Comparison of ENCODE assay signal across 8 mouse cellular contexts in the genomic region with DNA sequence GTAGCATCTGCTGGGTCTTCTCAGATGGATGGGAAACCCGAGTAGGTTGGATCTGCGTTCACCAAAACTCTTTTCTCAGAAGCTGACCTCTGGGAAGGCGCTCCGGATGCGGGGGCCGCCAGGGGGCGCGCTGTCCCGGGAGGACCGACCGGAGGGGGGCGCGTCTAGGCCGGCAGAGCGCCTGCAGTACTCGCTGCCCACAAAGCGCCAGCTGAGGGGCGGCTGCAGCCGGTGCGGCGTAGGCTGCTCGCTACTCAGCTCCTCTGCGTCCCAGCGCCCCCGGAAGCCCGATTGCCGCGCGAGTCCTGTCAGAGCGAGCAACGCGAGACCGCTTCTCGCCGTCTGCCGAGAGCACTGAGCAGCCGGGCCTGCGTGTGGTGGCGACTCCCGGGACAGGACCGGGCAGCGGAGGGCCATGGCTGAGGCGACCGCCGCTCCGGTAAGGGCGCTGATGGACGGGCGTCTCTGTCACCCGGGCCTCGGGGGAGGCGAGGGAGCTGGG. TPM values are rescaled to one million over a fixed set of nuclear protein-coding genes. Genes with fewer than 3 reads are reported as not detected.
DNase-seq lines count a peak whose midpoint lies in the region; ATAC-seq and TF ChIP-seq lines count a peak whose summit lies in the region.

Gene Zfp398 (plus strand): TSS at position 180 of the 502 bp plus-strand sequence.

- H3K9me3 ChIP-seq in embryonic facial prominence, embryonic 13.5 days = no peaks in the 10 kb centered on the region
- H3K9me3 ChIP-seq in limb, embryonic 12.5 days = no peaks in the 10 kb centered on the region
- H3K9me3 ChIP-seq in midbrain, embryonic 14.5 days (ENCODE audit: control insufficient read depth, low read length) = no peaks in the 10 kb centered on the region

- H3K4me1 ChIP-seq in embryonic facial prominence, embryonic 13.5 days = peaks cover 12% of the 10 kb centered on the region
- H3K4me1 ChIP-seq in heart, adult 2 months (ENCODE audit: control insufficient read depth, insufficient read depth, low read length) = peaks cover 4% of the 10 kb centered on the region
- peaks cover 7% of the 10 kb centered on the region; the same call in 1 of the 2 replicates for H3K4me1 ChIP-seq in limb, embryonic 12.5 days (replicated peaks)
- peaks cover 14% of the 10 kb centered on the region; the same call in 1 of the 2 replicates for H3K4me1 ChIP-seq in midbrain, embryonic 14.5 days (ENCODE audit: control insufficient read depth, insufficient read depth, low read length)

- H3K27ac ChIP-seq in embryonic facial prominence, embryonic 13.5 days = peak within 1 kb of the TSS; percentile 95
- peak within 1 kb of the TSS; percentile 79 for H3K27ac ChIP-seq in heart, adult 2 months
- H3K27ac ChIP-seq in limb, embryonic 12.5 days = peak within 1 kb of the TSS; percentile 96
- peak within 1 kb of the TSS; percentile 97 for H3K27ac ChIP-seq in midbrain, embryonic 14.5 days (replicated peaks; ENCODE audit: low read depth, low read length)

- peaks cover 1% of the 10 kb centered on the region; the same call in 1 of the 2 replicates for H3K79me2 ChIP-seq in heart, adult 2 months (replicated peaks; ENCODE audit: control insufficient read depth, insufficient read depth, low read length)

- peak; percentile 93 for ATAC-seq in embryonic facial prominence, embryonic 13.5 days (ENCODE audit: insufficient number of reproducible peaks, insufficient read depth, low FRiP score, low TSS enrichment, low read depth)
- peak; percentile 93 for ATAC-seq in limb, embryonic 12.5 days (ENCODE audit: insufficient number of reproducible peaks, insufficient read depth, low FRiP score, low TSS enrichment, low read depth)
- ATAC-seq in midbrain, embryonic 14.5 days (ENCODE audit: low FRiP score, low TSS enrichment) = peak; percentile 94

- peak within 1 kb of the TSS; percentile 72 for H3K4me2 ChIP-seq in embryonic facial prominence, embryonic 13.5 days
- H3K4me2 ChIP-seq in limb, embryonic 12.5 days = peak within 1 kb of the TSS; percentile 75
- H3K4me2 ChIP-seq in midbrain, embryonic 14.5 days (ENCODE audit: low read length) = peak within 1 kb of the TSS; percentile 84

- peak; percentile 94 for DNase-seq in 416B (ENCODE audit: low read depth)
- DNase-seq in adrenal gland, postnatal 4 days (ENCODE audit: low spot score in 2 of 2) = peak; percentile 92 to 97
- peak; percentile 96 to 98 for DNase-seq in heart, adult 2 months
- peak; percentile 93 to 94 for DNase-seq in kidney, adult 8-10 months
- peak; percentile 96 for DNase-seq in midbrain, embryonic 14.5 days
- DNase-seq in spleen, adult 12 weeks (ENCODE audit: low spot score) = peak; percentile 94

- peak within 1 kb of the TSS; percentile 98 for H3K9ac ChIP-seq in embryonic facial prominence, embryonic 13.5 days
- peak within 1 kb of the TSS; percentile 91 for H3K9ac ChIP-seq in heart, adult 2 months (ENCODE audit: low read depth, low read length)
- H3K9ac ChIP-seq in limb, embryonic 12.5 days (replicated peaks) = peak within 1 kb of the TSS; percentile 94
- H3K9ac ChIP-seq in midbrain, embryonic 14.5 days (replicated peaks; ENCODE audit: low read length) = peak within 1 kb of the TSS; percentile 95

- no peak for TF ChIP-seq EP300 in heart, adult 2 months (IDR thresholded peaks at IDR 0.05; ENCODE audit: insufficient read depth, low read depth, low read length)

- H3K27me3 ChIP-seq in embryonic facial prominence, embryonic 13.5 days = no peaks in the 10 kb centered on the region
- no peaks in the 10 kb centered on the region for H3K27me3 ChIP-seq in heart, adult 2 months (ENCODE audit: control insufficient read depth, insufficient read depth, low read length)
- H3K27me3 ChIP-seq in limb, embryonic 12.5 days = no peaks in the 10 kb centered on the region
- no peaks in the 10 kb centered on the region for H3K27me3 ChIP-seq in midbrain, embryonic 14.5 days (ENCODE audit: control insufficient read depth, insufficient read depth, low read length)

- H3K4me3 ChIP-seq in embryonic facial prominence, embryonic 13.5 days = peak within 1 kb of the TSS; percentile 92
- peak within 1 kb of the TSS; percentile 77 for H3K4me3 ChIP-seq in heart, adult 2 months
- peak within 1 kb of the TSS; percentile 93 for H3K4me3 ChIP-seq in limb, embryonic 12.5 days (replicated peaks)
- H3K4me3 ChIP-seq in midbrain, embryonic 14.5 days (replicated peaks; ENCODE audit: low read depth, low read length) = peak within 1 kb of the TSS; percentile 96

- intact Hi-C loops in heart, adult 2 months (cut with DNase I) = loop anchor here (1.0 to 10.0 kb wide), 4 partner anchors 42 to 249 kb away; partner anchors contain the start of genes Zfp212, Zfp282, Zfp746 and Zfp777

- TF ChIP-seq CTCF in heart, adult 2 months (IDR thresholded peaks at IDR 0.05) = no peak; the same call in 1 of the 2 replicates

- peaks cover 5% of the 10 kb centered on the region for H3K36me3 ChIP-seq in embryonic facial prominence, embryonic 13.5 days
- H3K36me3 ChIP-seq in heart, adult 2 months (ENCODE audit: control insufficient read depth, insufficient read depth, low read length) = peaks cover 7% of the 10 kb centered on the region
- H3K36me3 ChIP-seq in limb, embryonic 12.5 days = peaks cover 3% of the 10 kb centered on the region; the same call in 1 of the 2 replicates
- H3K36me3 ChIP-seq in midbrain, embryonic 14.5 days (ENCODE audit: control insufficient read depth, insufficient read depth, low read length) = peaks cover 5% of the 10 kb centered on the region

- TF ChIP-seq POLR2A in heart, adult 2 months (IDR thresholded peaks at IDR 0.05; ENCODE audit: insufficient read depth, low read depth, low read length) = peak; percentile 68

- WGBS in embryonic facial prominence, embryonic 13.5 days = 0% methylated on average over 52 of the region's 52 CpGs
- under 1% methylated on average over 52 of the region's 52 CpGs for WGBS in heart, adult 2 months
- 0% methylated on average over 52 of the region's 52 CpGs for WGBS in limb, embryonic 12.5 days
- under 1% methylated on average over 52 of the region's 52 CpGs for WGBS in midbrain, embryonic 14.5 days

RNA-seq across cellular contexts. Expression of gene Zfp398, which starts in this region (rescaled TPM):
- total RNA-seq in adrenal gland, postnatal 4 days (2021) = 10 to 100 TPM; 16.7 to 18.0 TPM
- polyA plus RNA-seq in embryonic facial prominence, embryonic 13.5 days (2015; fragmentation: Nextera tagmentation; extraction: Ambion mirVana) = 14.1 and 14.8 TPM in 2 replicates
- total RNA-seq in heart, adult 2 months (2021) = 1 to 10 TPM; 5.8 to 7.4 TPM
- 3.3 and 5.5 TPM in 2 replicates for polyA plus RNA-seq in heart, adult 2 months (2012; rRNA removed)
- polyA plus RNA-seq in limb, embryonic 12.5 days (2016; fragmentation: Nextera tagmentation; extraction: Ambion mirVana) = 10.7 and 11.8 TPM in 2 replicates
- polyA plus RNA-seq in midbrain, embryonic 14.5 days (2014; fragmentation: Nextera tagmentation; extraction: Ambion mirVana) = 18.7 and 20.4 TPM in 2 replicates

Comparison
In these comparisons a context has a peak if more than half of its experiments do, and no peak if none do; other contexts are left out.
1. Peak in every context shown above with its lines: DNase-seq, ATAC-seq, H3K4me3 ChIP-seq and H3K27ac ChIP-seq.